Mouse (Mus musculus) embryonic facial prominence, embryonic 11.5 days (tissue): ENCODE data around the gene Rchy1. TPM values are rescaled to one million over a fixed set of nuclear protein-coding genes. Genes with fewer than 3 reads are reported as not detected.

Experiments
- ATAC-seq: fragments of 200-750 bp; cut with Nextera tagmentation; replicated peaks from 2 replicates; pipeline ENCODE4 v1.8.0; 2017; ENCODE audit warnings: low read depth; ENCODE audit not compliant: insufficient number of reproducible peaks, low FRiP score, low TSS enrichment
- DNase-seq: peaks from one replicate; pipeline ENCODE4 v3.0.0-alpha.2; 2015; ENCODE audit warnings: low spot score
- H3K27ac ChIP-seq: fragments of 300-500 bp; sonication (generic); replicated peaks from 2 replicates; pipeline ENCODE4 v1.5.1; 2014; ENCODE audit warnings: mild to moderate bottlenecking, low read depth, low read length, control low read depth
- H3K27me3 ChIP-seq: fragments of 300-500 bp; sonication (generic); 2 replicates; pipeline ENCODE4 v1.6.1; 2014; ENCODE audit warnings: mild to moderate bottlenecking, low read length, moderate library complexity, mixed read lengths; ENCODE audit not compliant: control insufficient read depth, insufficient read depth
- H3K36me3 ChIP-seq: fragments of 300-500 bp; sonication (generic); replicated peaks from 2 replicates; pipeline ENCODE4 v1.6.1; 2014; ENCODE audit warnings: low read depth, mild to moderate bottlenecking, low read length, moderate library complexity, mixed read lengths; ENCODE audit not compliant: control insufficient read depth, insufficient read depth
- H3K4me1 ChIP-seq: fragments of 300-500 bp; sonication (generic); 2 replicates; pipeline ENCODE4 v1.6.1; 2014; ENCODE audit warnings: low read length, mixed read lengths; ENCODE audit not compliant: control insufficient read depth, insufficient read depth
- H3K4me2 ChIP-seq: fragments of 300-500 bp; sonication (generic); 2 replicates; pipeline ENCODE4 v1.6.1; 2014; ENCODE audit warnings: low read depth, mild to moderate bottlenecking, control low read depth, low read length, moderate library complexity
- H3K4me3 ChIP-seq: fragments of 300-500 bp; sonication (generic); 2 replicates; pipeline ENCODE4 v1.5.1; 2014; ENCODE audit warnings: low read depth, low read length, control low read depth
- H3K9ac ChIP-seq: fragments of 300-500 bp; sonication (generic); replicated peaks from 2 replicates; pipeline ENCODE4 v1.6.1; 2014; ENCODE audit warnings: mild to moderate bottlenecking, control low read depth, low read length
- H3K9me3 ChIP-seq: fragments of 300-500 bp; sonication (generic); replicated peaks from 2 replicates; pipeline ENCODE4 v1.6.1; 2016; ENCODE audit warnings: mild to moderate bottlenecking, low read length, inconsistent platforms, mixed read lengths; ENCODE audit not compliant: control insufficient read depth
- WGBS: fragments of 180-500 bp; shearing (Covaris S2); extraction: QIAGEN DNeasy Blood & Tissue Kit; methylation state at CpG from one replicate; pipeline ENCODE4 v1.1.7; 2014; 5-methylcytosine and 5-hydroxymethylcytosine counted together
- polyA plus RNA-seq: library from polyadenylated mRNA; unstranded; fragments of >200 nt; fragmentation: Nextera tagmentation; extraction: Ambion mirVana; gene quantifications from 2 replicates; pipeline ENCODE4 v1.2.1, GENCODE M21; 2014

The Rchy1 gene
- polyA plus RNA-seq, 1 experiment from 2014 or later = 41.5 TPM

GRCm38 (mm10) chr5:91909010-91909620 lies 53.8 kb downstream of the Rchy1 start:
- H3K9me3 ChIP-seq = no peaks in the 10 kb centered on the region
- no peaks in the 10 kb centered on the region for H3K36me3 ChIP-seq
- no peak overlapping the region for H3K27ac ChIP-seq
- no peak overlapping the region for H3K4me3 ChIP-seq
- no peak overlapping the region for H3K9ac ChIP-seq
- ATAC-seq (no peak), DNase-seq (no peak)
- H3K4me1 ChIP-seq = no peaks in the 10 kb centered on the region
- H3K4me2 ChIP-seq = no peak overlapping the region
- 69% methylated on average over 10 of the region's 10 CpGs for WGBS
- H3K27me3 ChIP-seq = no peaks in the 10 kb centered on the region

Other genes starting within 250 kb of the Rchy1 start
- gene Odaph, start 24.4 kb upstream of the Rchy1 start, polyA plus RNA-seq = not detected in 2 replicates
- 0.60 and 0.93 TPM in 2 replicates for gene Cdkl2, start 80.8 kb upstream of the Rchy1 start, polyA plus RNA-seq
- gene G3bp2, start 120.7 kb upstream of the Rchy1 start, polyA plus RNA-seq = 275 and 289 TPM in 2 replicates
- gene Uso1, start 174.9 kb upstream of the Rchy1 start, polyA plus RNA-seq = 25.7 and 26.0 TPM in 2 replicates